Mouse (Mus musculus): ENCODE data around the gene Zfp385c.
"Not testable (repeated sequence)": the region's sequence is repeated elsewhere in the genome, so short reads cannot be mapped to it uniquely, and the experiment has no call there.

Gene Zfp385c

DNA sequence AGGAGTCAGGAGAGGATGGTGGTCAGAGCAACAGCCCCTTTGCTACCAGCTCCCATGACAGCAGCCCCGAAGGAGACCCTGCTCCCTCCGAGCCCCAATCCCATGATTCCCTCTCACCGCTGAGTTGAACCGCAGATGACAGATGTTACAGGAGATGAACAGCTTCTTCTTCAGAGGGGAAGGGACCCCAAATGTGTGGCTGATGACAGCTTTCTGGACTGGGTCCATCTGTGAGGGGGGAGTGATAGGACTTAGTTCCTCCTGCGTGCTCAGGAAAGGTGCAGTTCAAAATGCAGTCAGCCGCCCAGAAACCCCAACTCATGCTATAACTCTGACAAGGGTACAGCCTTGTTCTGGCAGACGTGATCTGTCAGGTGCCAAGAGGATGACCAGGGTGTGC lies 57.7 kb downstream of the Zfp385c start:
- no peak for DNase-seq (ENCODE audit: inconsistent age in 2 of 2, low spot score in 1 of 2)

- DNase-seq (ENCODE audit: inconsistent age in 2 of 2, low spot score in 1 of 2), result no peak
Observed at GRCm38 (mm10) chr11:100628862-100629352, 63.3 kb downstream of the Zfp385c start.

DNA sequence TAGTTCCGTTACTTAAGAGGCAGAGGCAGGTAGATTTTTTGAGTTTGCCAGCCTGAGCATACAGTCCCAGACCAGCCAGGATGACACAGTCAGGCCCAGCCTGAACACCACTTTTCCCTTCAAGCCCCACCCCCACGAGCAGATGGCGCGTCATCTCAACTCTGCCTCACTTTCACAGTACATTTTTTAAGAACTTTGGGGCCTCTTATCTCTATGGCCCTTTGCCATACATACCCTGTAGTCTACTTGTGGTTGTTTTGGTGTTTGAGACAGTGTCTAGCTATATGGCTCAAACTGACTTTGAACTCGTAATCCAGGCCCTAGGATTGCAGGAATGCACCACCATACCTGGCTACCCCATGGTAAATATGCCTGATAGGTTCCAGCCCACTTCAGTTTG lies 64.2 kb downstream of the Zfp385c start:
- no peak for DNase-seq (ENCODE audit: inconsistent age in 2 of 2, low spot score in 1 of 2)

DNA sequence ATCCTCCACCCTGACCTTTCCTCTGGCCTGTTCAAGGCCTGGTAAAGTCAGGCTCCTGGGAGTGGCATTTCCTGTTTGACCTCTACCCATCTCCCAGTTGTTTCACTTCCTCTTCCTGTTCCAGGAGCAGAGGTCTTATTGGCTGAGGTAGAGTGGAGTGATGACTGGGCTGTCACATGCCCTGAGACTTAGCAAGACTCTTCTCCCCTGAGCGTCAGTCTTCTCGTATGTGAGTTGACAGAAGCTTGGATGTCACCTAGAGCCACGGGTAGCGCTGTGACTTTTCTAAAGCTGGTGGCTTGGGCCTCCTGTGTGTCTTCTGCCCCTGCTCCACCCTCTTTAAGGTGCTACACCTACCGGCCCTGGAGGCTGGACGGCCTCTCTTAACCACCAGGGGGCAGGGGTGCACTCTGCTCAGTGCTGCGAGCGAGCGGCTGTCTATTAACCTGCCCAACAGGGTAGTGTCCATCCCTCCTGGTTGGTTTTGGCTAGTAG lies 65.5 kb downstream of the Zfp385c start:
- DNase-seq (ENCODE audit: inconsistent age in 2 of 2, low spot score in 1 of 2), result peak; percentile 79 to 93

GRCm38 (mm10) chr11:100625754-100626700 lies 66.2 kb downstream of the Zfp385c start:
- no peak for DNase-seq (ENCODE audit: inconsistent age in 2 of 2, low spot score in 1 of 2)

DNA sequence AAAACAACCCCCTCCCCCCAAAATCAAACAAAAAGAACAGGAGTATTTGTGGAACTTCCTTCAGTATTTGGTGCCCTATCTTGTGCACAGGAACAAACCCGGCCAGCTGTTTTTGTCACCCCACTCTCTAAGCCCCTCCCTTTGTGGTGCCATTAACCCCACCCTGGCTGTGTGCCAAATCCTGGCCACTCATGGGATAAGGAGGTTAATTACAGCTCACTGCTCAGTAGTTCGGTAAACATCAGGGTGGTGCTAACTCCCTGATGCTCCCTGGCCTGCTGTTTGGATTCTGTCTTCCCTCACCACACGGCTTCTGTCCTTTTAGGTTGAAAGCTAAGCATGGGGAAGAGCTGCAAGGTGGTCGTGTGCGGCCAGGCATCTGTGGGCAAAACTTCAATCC lies 68.4 kb downstream of the Zfp385c start:
- DNase-seq (ENCODE audit: inconsistent age in 2 of 2, low spot score in 1 of 2), result peak in 1 of 2 experiments; percentile 64

DNA sequence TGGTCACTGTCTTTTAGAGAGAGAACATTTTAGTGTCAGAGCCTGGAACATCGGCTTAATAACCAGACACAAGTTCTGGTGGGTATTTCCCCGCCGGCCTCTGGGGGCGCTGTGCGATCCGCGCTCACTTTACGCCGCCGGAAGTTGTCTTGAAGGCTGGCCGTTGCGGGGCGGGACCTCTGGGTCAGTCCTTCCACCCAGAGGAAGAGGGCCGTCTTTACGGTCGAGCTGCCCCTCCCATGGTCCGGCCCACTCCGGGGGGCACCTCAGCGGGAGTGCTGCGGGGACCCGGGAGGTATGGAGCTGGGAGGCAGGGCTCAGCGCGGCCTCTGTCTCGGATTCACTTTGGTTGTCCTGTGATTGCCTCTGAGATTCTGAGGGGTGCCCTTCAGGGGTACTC lies 69.5 kb downstream of the Zfp385c start:
- DNase-seq (ENCODE audit: inconsistent age in 2 of 2, low spot score in 1 of 2), result peak; percentile 97 to 99

DNA sequence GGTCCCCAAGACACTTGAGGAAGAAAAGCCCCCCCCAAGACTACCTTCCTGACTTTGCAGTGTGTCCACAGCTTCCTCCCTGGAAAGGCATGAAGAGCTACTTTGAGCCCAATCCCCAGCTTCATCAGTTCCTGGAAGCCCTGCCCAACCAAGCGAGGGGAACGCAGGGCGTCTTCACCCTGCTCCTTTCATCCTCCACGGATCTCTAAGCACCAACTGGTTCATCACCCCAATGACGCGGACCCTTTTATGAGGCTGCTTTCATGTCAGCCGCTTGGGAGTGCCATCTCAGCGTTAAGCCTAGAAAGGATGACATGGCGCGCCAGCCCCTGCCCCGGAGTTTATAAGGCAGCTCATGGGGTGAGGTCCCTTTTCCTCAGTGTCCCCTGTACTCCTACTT lies 72.3 kb downstream of the Zfp385c start, which contains the start of gene Dnajc7:
Dnajc7 (minus strand) TSS at position 187 of the 400 bp plus-strand sequence.
- DNase-seq (ENCODE audit: inconsistent age in 2 of 2, low spot score in 1 of 2), result no peak

GRCm38 (mm10) chr11:100619485-100619975 lies 72.7 kb downstream of the Zfp385c start:
- peak; percentile 95 to 99 for DNase-seq (ENCODE audit: inconsistent age in 2 of 2, low spot score in 1 of 2)

DNA sequence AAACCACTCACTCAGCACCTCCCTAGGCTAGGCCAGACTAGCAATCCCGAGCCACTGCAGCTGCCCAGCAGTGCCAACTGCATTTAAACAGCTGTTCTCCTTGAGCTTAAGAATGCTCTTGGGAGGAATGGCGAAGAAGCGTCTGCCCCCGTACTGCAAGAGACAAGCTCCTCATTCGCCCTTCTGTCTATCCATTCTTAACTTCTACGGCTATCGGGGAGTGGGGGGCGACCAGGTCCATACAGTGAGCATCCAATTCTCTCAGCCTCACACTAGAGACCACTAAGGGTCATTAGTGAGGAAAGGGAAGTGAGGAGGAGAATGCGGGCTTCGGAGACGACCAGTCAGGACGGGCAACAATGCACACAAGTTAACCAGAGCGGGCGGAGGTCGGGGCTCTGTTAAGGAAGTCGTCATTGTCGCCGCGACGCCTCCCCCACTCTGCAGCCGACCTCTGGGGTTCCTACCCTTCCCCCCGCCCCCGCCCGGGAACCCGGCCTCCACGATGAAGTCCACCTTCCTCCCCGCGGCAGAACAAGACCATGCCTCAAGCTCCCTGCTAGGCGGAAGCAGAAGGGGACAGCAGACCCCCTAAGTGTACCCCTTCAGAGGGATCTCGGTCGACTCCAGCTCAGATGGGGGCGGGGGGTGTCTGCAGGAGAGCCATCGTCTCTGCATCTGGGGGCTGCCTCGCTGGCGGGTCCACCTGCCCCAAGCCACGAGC lies 73.3 kb downstream of the Zfp385c start, which contains the start of gene Nkiras2:
Nkiras2 (plus strand) TSS at position 484 of the 724 bp plus-strand sequence.
- peak; percentile 72 to 84 for DNase-seq (ENCODE audit: inconsistent age in 2 of 2, low spot score in 1 of 2)

DNA sequence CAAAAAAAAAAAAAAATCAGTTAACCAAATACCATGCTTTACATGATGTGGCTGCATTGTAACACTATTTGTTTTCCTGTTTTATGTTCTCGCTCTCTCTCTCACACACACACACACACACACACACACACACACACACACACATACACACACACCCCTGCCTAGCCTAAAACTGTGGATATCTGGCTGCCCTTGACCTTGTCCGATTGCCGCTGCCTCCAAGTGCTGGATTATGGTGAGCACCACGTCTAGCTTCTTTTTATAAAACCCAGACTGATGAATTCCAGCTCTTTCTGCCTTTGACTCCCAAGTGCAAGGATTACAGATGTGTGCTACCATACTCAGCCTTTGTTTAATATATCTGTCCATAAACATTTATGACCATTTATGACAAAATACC lies 74.8 kb downstream of the Zfp385c start:
- peak; percentile 48 to 73 for DNase-seq (ENCODE audit: inconsistent age in 2 of 2, low spot score in 1 of 2)

GRCm38 (mm10) chr11:100616836-100617235 lies 75.4 kb downstream of the Zfp385c start:
- DNase-seq (ENCODE audit: inconsistent age in 2 of 2, low spot score in 1 of 2), result not testable (repeated sequence)

DNA sequence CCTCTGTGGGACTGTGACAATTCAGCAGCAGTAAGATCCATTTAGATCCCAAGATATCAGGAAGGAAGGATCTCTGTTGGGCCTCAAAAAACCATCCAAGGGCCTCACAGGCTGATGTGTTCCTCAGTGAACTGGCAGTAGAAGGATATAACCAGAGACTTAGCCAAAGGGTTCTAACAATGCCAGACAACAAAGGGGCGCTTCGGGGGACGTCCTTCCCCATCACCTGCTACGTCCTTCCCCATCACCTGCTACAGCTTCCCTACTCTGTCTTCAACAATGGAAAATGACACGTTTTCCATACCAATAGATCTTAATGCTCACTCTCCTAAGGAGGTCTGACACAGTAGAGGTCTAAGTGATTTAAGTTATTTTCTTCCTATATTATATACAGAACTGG lies 75.9 kb downstream of the Zfp385c start:
- no peak for DNase-seq (ENCODE audit: inconsistent age in 2 of 2, low spot score in 1 of 2)

GRCm38 (mm10) chr11:100613241-100613640 lies 79.0 kb downstream of the Zfp385c start:
- peak in 1 of 2 experiments; percentile 61 for DNase-seq (ENCODE audit: inconsistent age in 2 of 2, low spot score in 1 of 2)

- peak; percentile 49 to 67 for DNase-seq (ENCODE audit: inconsistent age in 2 of 2, low spot score in 1 of 2)
Observed at GRCm38 (mm10) chr11:100611627-100612026, 80.6 kb downstream of the Zfp385c start.

DNA sequence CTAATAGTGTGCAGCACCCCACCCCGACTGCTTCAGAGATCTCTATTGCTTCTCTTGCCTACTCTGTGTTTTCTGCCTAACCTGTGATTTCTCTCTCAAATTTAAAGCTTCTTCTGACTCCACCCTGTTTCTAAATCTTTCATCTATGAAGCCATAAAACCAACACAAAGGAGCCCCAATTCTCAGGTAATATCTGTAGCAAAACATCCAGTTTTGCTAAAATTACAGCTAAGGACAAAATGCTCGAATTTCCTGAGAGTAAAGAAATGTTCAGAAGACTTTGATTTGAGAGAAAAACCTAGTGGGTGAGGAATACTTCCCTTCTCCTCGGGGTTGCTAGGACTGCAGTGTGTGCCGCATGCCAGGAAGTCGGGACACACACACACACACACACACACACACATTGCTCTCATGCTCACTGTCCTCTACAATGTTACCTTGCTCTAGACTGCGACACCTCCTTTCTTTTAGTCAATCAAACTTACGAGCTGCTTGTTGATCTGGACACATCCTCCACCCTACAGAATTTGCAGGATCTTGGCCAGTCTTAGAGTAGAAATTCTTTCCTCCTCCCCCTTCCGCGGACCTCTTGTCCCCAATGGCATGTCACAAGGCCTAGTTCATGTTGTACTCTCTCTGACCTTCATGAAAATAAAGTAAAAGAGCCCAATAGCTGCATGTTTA lies 82.1 kb downstream of the Zfp385c start:
- peak; percentile 73 to 85 for DNase-seq (ENCODE audit: inconsistent age in 2 of 2, low spot score in 1 of 2)

GRCm38 (mm10) chr11:100609355-100609996 lies 82.8 kb downstream of the Zfp385c start:
- DNase-seq (ENCODE audit: inconsistent age in 2 of 2, low spot score in 1 of 2), result peak in 1 of 2 experiments; percentile 58

- DNase-seq (ENCODE audit: inconsistent age in 2 of 2, low spot score in 1 of 2), result peak; percentile 25 to 70
Observed at GRCm38 (mm10) chr11:100608796-100609195, 83.5 kb downstream of the Zfp385c start.

GRCm38 (mm10) chr11:100607121-100607520 lies 85.1 kb downstream of the Zfp385c start:
- peak in 1 of 2 experiments; percentile 47 for DNase-seq (ENCODE audit: inconsistent age in 2 of 2, low spot score in 1 of 2)

GRCm38 (mm10) chr11:100605451-100605850 lies 86.8 kb downstream of the Zfp385c start:
- DNase-seq (ENCODE audit: inconsistent age in 2 of 2, low spot score in 1 of 2), result no peak

Data from adrenal gland, adult (tissue).